Mouse (Mus musculus): ENCODE results near the gene Nsdhl. TPM values are rescaled to one million over a fixed set of nuclear protein-coding genes. Genes with fewer than 3 reads are reported as not detected.

The Nsdhl gene
- 10 to 100 TPM; 35.5 to 69.9 TPM for total RNA-seq (2021)
- 10.7 and 18.0 TPM in 2 replicates for polyA plus RNA-seq (2012; rRNA removed)
- long read RNA-seq, transcript Nsdhl-201 (8 exons, 2,168 nt), result major isoform, 23 of 24 reads
- long read RNA-seq, partial matches to known transcripts, result 1 of 24 reads
- long read RNA-seq, other reads (novel, unspliced or antisense), result 0 of 24 reads

GRCm38 (mm10) chrX:72917884-72918681 is at the start of gene Nsdhl, which contains the start of gene Cetn2:
Nsdhl (plus strand) TSS chrX:72918557.
Cetn2 (minus strand) TSS chrX:72918411.
- DNase-seq, result peak; percentile 93

GRCm38 (mm10) chrX:72895388-72896054 is 22.8 kb upstream of the Nsdhl start:
- DNase-seq, result no peak

- DNase-seq, result no peak
These were observed 22.3 kb upstream of the Nsdhl start for GRCm38 (mm10) chrX:72896055-72896437.

GRCm38 (mm10) chrX:72902530-72902929 is 15.8 kb upstream of the Nsdhl start:
- DNase-seq, result no peak

- DNase-seq, result no peak
These were observed 10.5 kb upstream of the Nsdhl start for GRCm38 (mm10) chrX:72907619-72908403.

GRCm38 (mm10) chrX:72908404-72908741 is 10.0 kb upstream of the Nsdhl start:
- no peak for DNase-seq

- DNase-seq, result peak; percentile 13
These were observed 6.7 kb upstream of the Nsdhl start for GRCm38 (mm10) chrX:72911611-72912010.

- DNase-seq, result no peak
These were observed 314 bp downstream of the Nsdhl start for GRCm38 (mm10) chrX:72918682-72919059.

GRCm38 (mm10) chrX:72921391-72921790 is 3.0 kb downstream of the Nsdhl start:
- DNase-seq, result no peak

- no peak for DNase-seq
These were observed 35.1 kb downstream of the Nsdhl start for GRCm38 (mm10) chrX:72953464-72953863.

GRCm38 (mm10) chrX:72956486-72956885 is 38.1 kb downstream of the Nsdhl start:
- no peak for DNase-seq

- no peak for DNase-seq
These were observed 42.1 kb downstream of the Nsdhl start for GRCm38 (mm10) chrX:72960431-72960830.

- DNase-seq, result no peak
These were observed 43.2 kb downstream of the Nsdhl start for GRCm38 (mm10) chrX:72961511-72961910.

GRCm38 (mm10) chrX:72962743-72963142 is 44.4 kb downstream of the Nsdhl start:
- no peak for DNase-seq

GRCm38 (mm10) chrX:72982831-72983230 is 64.5 kb downstream of the Nsdhl start:
- DNase-seq, result no peak

- DNase-seq, result no peak
These were observed 67.2 kb downstream of the Nsdhl start for GRCm38 (mm10) chrX:72985607-72986006.

- peak; percentile 59 for DNase-seq
These were observed 68.6 kb downstream of the Nsdhl start, which contains the start of gene Zfp185 for GRCm38 (mm10) chrX:72986841-72987519. Zfp185 (plus strand) TSS chrX:72987339.

- DNase-seq, result no peak
These were observed 69.2 kb downstream of the Nsdhl start for GRCm38 (mm10) chrX:72987520-72987905.

- no peak for DNase-seq
These were observed 70.1 kb downstream of the Nsdhl start for GRCm38 (mm10) chrX:72988431-72988830.

GRCm38 (mm10) chrX:72990581-72990980 is 72.2 kb downstream of the Nsdhl start:
- DNase-seq, result peak; percentile 43

- DNase-seq, result no peak
These were observed 74.0 kb downstream of the Nsdhl start for GRCm38 (mm10) chrX:72992291-72992919.

All from adrenal gland, adult 2 months (tissue).